Mouse (Mus musculus) adrenal gland, adult 10 weeks (tissue): Measurements from ENCODE around the gene Galp. TPM values are rescaled to one million over a fixed set of nuclear protein-coding genes. Genes with fewer than 3 reads are reported as not detected.

Source experiments
- polyA plus RNA-seq: library from polyadenylated mRNA; stranded (reverse); fragments of 350-450 nt; fragmentation: Illumina TruSeq; extraction: RNeasy Lipid Tissue Mini Kit (QIAGEN cat#74804); gene quantifications from one replicate; pipeline ENCODE4 v1.2.3, GENCODE M21; 2014; ENCODE audit warnings: low read depth, low replicate concordance

Gene Galp
- polyA plus RNA-seq: not detected

GRCm38 (mm10) chr7:6196790-6197189, at the start of gene Galp:
Gene Galp (plus strand): TSS chr7:6197090.

DNA sequence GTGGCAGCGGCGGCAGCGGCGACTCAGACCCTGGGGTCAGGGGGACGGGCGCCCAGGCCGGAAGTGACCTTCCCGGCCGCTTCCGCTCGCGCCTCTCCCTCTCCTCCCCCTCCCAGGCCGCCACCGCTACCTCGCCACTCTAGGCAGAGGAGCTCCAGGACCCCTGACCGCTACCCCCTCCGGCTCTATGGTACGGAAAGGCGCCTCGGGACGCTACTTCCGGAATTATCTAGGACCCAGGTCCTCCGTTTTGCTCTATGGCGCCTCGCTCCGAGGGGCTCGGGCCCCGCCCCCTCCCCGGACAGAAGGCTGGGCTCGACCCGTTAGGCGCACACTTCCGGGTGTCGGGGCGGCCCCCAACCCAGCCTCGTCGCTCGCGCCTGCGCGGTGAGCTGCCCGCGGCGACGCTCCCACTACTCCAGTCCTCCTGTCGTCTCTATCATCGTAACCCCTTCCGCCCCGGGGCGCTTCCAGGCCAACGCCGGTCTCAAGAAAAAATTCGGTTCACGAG, 40.9 kb upstream of the Galp start, which contains the start of gene Zfp787:
Gene Zfp787 (minus strand): TSS at position 97 of the 511 bp plus-strand sequence.

GRCm38 (mm10) chr7:6172006-6172649, 24.8 kb upstream of the Galp start, which contains the start of gene Zfp444:
Gene Zfp444 (plus strand): TSS chr7:6172226.

DNA sequence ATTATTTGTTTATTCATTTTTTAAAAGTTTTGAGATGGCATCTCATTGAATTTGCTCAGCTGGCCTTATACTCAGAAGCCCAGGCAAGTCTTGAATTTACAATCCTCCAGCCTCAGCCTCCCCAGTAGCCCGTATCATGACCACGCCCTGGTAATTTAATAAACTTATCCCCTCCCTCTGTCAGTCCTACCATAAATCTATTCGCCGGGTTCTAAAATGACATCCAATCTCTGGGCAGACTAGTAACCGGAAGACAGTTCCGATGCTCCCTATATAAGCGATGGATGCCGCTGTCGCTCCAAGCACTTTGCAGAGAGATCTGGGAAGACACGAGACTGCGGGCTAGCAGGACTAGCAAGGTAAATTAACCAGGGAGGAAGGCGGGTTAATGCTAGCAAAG, 25.1 kb downstream of the Galp start, which contains the start of gene Zscan5b:
Gene Zscan5b (plus strand): TSS at position 301 of the 400 bp plus-strand sequence.

GRCm38 (mm10) chr7:6252410-6252809, 55.5 kb downstream of the Galp start, which contains the start of gene Epp13:
Gene Epp13 (plus strand): TSS chr7:6252710.

Other genes starting within 250 kb of the Galp start
- gene Vmn1r65, start 186.1 kb upstream of the Galp start, polyA plus RNA-seq: not detected
- not detected for gene Nlrp4c, start 151.9 kb upstream of the Galp start, polyA plus RNA-seq
- gene Zfp787, start 41.1 kb upstream of the Galp start, polyA plus RNA-seq: 5.1 TPM
- 7.1 TPM for gene Zfp444, start 24.9 kb upstream of the Galp start, polyA plus RNA-seq
- gene Zscan5b, start 25.2 kb downstream of the Galp start, polyA plus RNA-seq: not detected
- not detected for gene Epp13, start 55.6 kb downstream of the Galp start, polyA plus RNA-seq
- 23.6 TPM for gene Zfp667, start 89.5 kb downstream of the Galp start, polyA plus RNA-seq
- 10.8 TPM for gene Zfp583, start 134.2 kb downstream of the Galp start, polyA plus RNA-seq
- gene Gm3854, start 146.7 kb downstream of the Galp start, polyA plus RNA-seq: 0.17 TPM
- 5.9 TPM for gene Zfp78, start 166.2 kb downstream of the Galp start, polyA plus RNA-seq
- 10.3 TPM for gene Zfp28, start 186.2 kb downstream of the Galp start, polyA plus RNA-seq
- 0.41 TPM for gene Smim17, start 201.6 kb downstream of the Galp start, polyA plus RNA-seq
- gene Gm20715, start 213.2 kb downstream of the Galp start, polyA plus RNA-seq: not detected
- gene Olfr1344, start 241.6 kb downstream of the Galp start, polyA plus RNA-seq: not detected